In the genomic region with DNA sequence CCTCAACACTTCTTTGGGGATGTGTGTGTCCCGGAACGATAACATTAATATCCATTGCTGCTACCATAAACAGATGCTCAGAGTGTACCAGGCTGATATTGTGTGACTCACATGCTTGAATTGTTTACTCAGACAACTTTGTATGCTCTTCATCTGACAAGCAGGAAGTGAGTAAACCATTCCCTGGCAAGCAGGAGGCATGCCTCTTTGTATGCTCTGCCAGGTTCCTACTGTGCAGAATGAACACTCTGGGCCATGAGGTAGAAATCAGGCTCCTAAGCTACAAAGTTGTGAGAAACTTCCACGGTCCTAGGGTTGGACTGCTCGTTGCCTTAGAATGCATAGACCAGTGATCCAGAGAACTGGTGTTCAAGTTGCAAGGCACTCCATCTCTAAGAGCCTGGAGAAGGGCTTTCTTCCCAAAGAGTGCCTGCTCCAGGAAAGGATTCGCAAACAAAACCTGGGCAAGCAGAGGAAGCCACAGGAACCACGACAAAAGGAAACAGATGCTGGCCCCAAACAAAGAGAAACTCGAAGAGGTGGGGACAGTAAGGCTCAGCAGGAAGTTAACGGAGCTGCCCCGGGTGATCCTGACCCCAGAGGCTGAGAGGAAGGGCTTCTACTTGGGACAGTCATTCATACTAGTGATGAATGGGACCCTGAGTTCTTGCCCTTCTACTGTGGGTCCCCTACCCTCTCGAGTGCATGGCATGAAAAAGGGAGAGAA, we compare ENCODE assay signal across 10 mouse cellular contexts. TPM values are rescaled to one million over a fixed set of nuclear protein-coding genes. Genes with fewer than 3 reads are reported as not detected.
A peak's percentile ranks its signal among the peaks of the same experiment; 100 is the strongest.
DNase-seq lines count a peak whose midpoint lies in the region; ATAC-seq and TF ChIP-seq lines count a peak whose summit lies in the region.
"Had no signal": no experiment of that assay in that cellular context is flagged by ENCODE, and none has a peak within 500 bp of the region (broad histone marks: within the 10 kb centered on the region; RNA-seq: fewer than 3 reads in every experiment).

No protein-coding gene starts in this region.

- ATAC-seq in heart, embryonic 14.5 days (ENCODE audit: insufficient number of reproducible peaks, insufficient read depth, low FRiP score, low read depth): no peak
- ATAC-seq in Patski: peak; percentile 21
- ATAC-seq in lung, embryonic 15.5 days (ENCODE audit: borderline replicate concordance, extremely low read depth, low FRiP score, low TSS enrichment): peak; percentile 52
- ATAC-seq in intestine, embryonic 15.5 days: no peak
- ATAC-seq in frontal cortex, adult (ENCODE audit: low TSS enrichment): no peak
- ATAC-seq: forebrain, postnatal 0 days had no signal

- no peak overlapping the region for H3K9ac ChIP-seq in heart, embryonic 14.5 days (ENCODE audit: low read length)
- no peak overlapping the region for H3K9ac ChIP-seq in lung, embryonic 15.5 days
- no peak overlapping the region for H3K9ac ChIP-seq in intestine, embryonic 15.5 days
- H3K9ac ChIP-seq: forebrain, postnatal 0 days; neural tube, embryonic 15.5 days had no signal

- CTCF ChIA-PET in Patski (lab: Charles Lee): interaction anchor here (1.0 kb wide), 1 partner anchor 24 kb away, joined by 3 read pairs; no protein-coding TSS in a partner anchor

- in situ Hi-C loops in Patski (cut with MboI; ENCODE audit: low pct_unique_long_range_greater_than_20kb): no loop called here

- H3K4me3 ChIP-seq in heart, embryonic 14.5 days (ENCODE audit: control insufficient read depth in 1 of 2, insufficient read depth in 1 of 2, low read depth in 1 of 2, low read length in 2 of 2): no peak overlapping the region
- H3K4me3 ChIP-seq in lung, embryonic 15.5 days: no peak overlapping the region
- no peak overlapping the region for H3K4me3 ChIP-seq in intestine, embryonic 15.5 days (replicated peaks)
- H3K4me3 ChIP-seq: neural tube, embryonic 15.5 days had no signal

- no peaks in the 10 kb centered on the region for H3K9me3 ChIP-seq in heart, embryonic 14.5 days (ENCODE audit: control insufficient read depth, low read length)
- no peaks in the 10 kb centered on the region for H3K9me3 ChIP-seq in lung, embryonic 15.5 days
- H3K9me3 ChIP-seq in intestine, embryonic 15.5 days: no peaks in the 10 kb centered on the region
- H3K9me3 ChIP-seq: neural tube, embryonic 15.5 days had no signal

- WGBS in heart, embryonic 14.5 days: 42% methylated on average over 10 of the region's 10 CpGs
- 27% methylated on average over 10 of the region's 10 CpGs for WGBS in lung, embryonic 15.5 days
- 38% methylated on average over 10 of the region's 10 CpGs for WGBS in intestine, embryonic 15.5 days

- peaks cover 0 to 4% of the 10 kb centered on the region in 2 experiments; a peak in 1 of 4 replicates for H3K4me1 ChIP-seq in heart, embryonic 14.5 days (ENCODE audit: control insufficient read depth in 2 of 2, insufficient read depth in 2 of 2, low read length in 2 of 2)
- H3K4me1 ChIP-seq in lung, embryonic 15.5 days: peaks cover 7% of the 10 kb centered on the region; the same call in 1 of the 2 replicates
- H3K4me1 ChIP-seq in intestine, embryonic 15.5 days (replicated peaks): no peaks in the 10 kb centered on the region

- POLR2A ChIA-PET in Patski (lab: Charles Lee): no interaction called here

- H3K36me3 ChIP-seq in heart, embryonic 14.5 days (ENCODE audit: control insufficient read depth, insufficient read depth, low read length): no peaks in the 10 kb centered on the region
- H3K36me3 ChIP-seq in lung, embryonic 15.5 days: no peaks in the 10 kb centered on the region
- no peaks in the 10 kb centered on the region for H3K36me3 ChIP-seq in intestine, embryonic 15.5 days
- H3K36me3 ChIP-seq: neural tube, embryonic 15.5 days had no signal

- H3K27ac ChIP-seq in heart, embryonic 14.5 days (replicated peaks in 1 of 2; ENCODE audit: control insufficient read depth in 1 of 2, insufficient read depth in 1 of 2, low read depth in 2 of 2, low read length in 2 of 2): peak overlapping the region; percentile 16 to 52; a peak in 1 of 4 replicates
- H3K27ac ChIP-seq in lung, embryonic 15.5 days: peak overlapping the region; percentile 82
- H3K27ac ChIP-seq in intestine, embryonic 15.5 days: no peak overlapping the region
- H3K27ac ChIP-seq: neural tube, embryonic 15.5 days had no signal

- TF ChIP-seq CTCF in Patski (IDR thresholded peaks at IDR 0.05): no peak

- DNase-seq in heart, adult 8-10 months (ENCODE audit: low spot score): no peak
- no peak for DNase-seq in Patski (ENCODE audit: low read depth, low spot score)
- DNase-seq in heart, postnatal 4 days: peak; percentile 6
- no peak for DNase-seq in ovary, postnatal 14 days (ENCODE audit: low spot score)
- DNase-seq: forebrain, postnatal 0 days had no signal

- no peaks in the 10 kb centered on the region for H3K27me3 ChIP-seq in heart, embryonic 14.5 days (ENCODE audit: control insufficient read depth, insufficient read depth, low read length)
- no peaks in the 10 kb centered on the region for H3K27me3 ChIP-seq in Patski
- no peaks in the 10 kb centered on the region for H3K27me3 ChIP-seq in lung, embryonic 15.5 days
- H3K27me3 ChIP-seq in intestine, embryonic 15.5 days (replicated peaks): no peaks in the 10 kb centered on the region
- H3K27me3 ChIP-seq: neural tube, embryonic 15.5 days had no signal

- no peak overlapping the region for H3K4me2 ChIP-seq in heart, embryonic 14.5 days (ENCODE audit: low read length)
- H3K4me2 ChIP-seq in lung, embryonic 15.5 days: peak overlapping the region; percentile 18; the same call in 1 of the 2 replicates
- no peak overlapping the region for H3K4me2 ChIP-seq in intestine, embryonic 15.5 days (replicated peaks)
- H3K4me2 ChIP-seq: neural tube, embryonic 15.5 days had no signal

RNA-seq across cellular contexts. Expression of gene Slc22a23, which starts 53.2 kb away (rescaled TPM):
- polyA plus RNA-seq in heart, embryonic 14.5 days (2014; fragmentation: Nextera tagmentation; extraction: Ambion mirVana): 7.8 and 8.5 TPM in 2 replicates
- total RNA-seq in heart, adult 8-10 months (2022): 10 to 100 TPM in 2 of 4 experiments, 1 to 10 TPM in 2; 8.8 to 12.5 (median 10.9) TPM
- polyA plus RNA-seq in Patski (2021): 70.6 TPM
- 10 to 100 TPM in 1 of 2 experiments, 1 to 10 TPM in 1; 8.2 to 10.6 TPM for total RNA-seq in heart, postnatal 4 days (2021)
- polyA plus RNA-seq in lung, embryonic 15.5 days (2015; fragmentation: Nextera tagmentation; extraction: Ambion mirVana): 4.1 and 4.4 TPM in 2 replicates
- 3.2 and 3.3 TPM in 2 replicates for polyA plus RNA-seq in intestine, embryonic 15.5 days (2015; fragmentation: Nextera tagmentation; extraction: Ambion mirVana)

Comparison
In these comparisons a context has a peak if more than half of its experiments do, and no peak if none do; other contexts are left out.
1. ATAC-seq: peak in Patski (single experiment) and lung, embryonic 15.5 days (single experiment); none in heart, embryonic 14.5 days (single experiment), intestine, embryonic 15.5 days (single experiment) and frontal cortex, adult (single experiment).